Mouse (Mus musculus): ENCODE measurements around the gene Kcnj10. TPM values are rescaled to one million over a fixed set of nuclear protein-coding genes. Genes with fewer than 3 reads are reported as not detected.

Gene Kcnj10
- polyA plus RNA-seq, 1 experiment from 2014 or later: 0.57 TPM

DNA sequence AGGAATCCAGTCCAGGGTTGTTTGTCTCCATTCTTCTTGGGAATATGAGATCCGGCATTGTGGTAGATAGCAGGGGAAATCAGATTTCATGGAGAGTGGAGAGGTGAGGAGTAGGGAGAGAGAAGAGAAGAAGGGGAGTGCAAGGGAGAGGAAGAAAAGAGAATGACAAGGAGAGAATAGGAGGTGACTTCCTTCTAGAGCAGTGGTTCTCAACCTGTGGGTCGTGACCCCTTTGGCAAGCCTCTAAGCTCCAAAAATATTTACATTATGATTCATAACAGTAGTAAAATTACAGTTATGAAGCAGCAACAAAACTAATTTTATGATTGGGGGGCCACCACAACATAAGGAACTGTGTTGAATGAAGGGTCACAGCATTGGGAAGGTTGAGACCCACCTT is 8.1 kb upstream of the Kcnj10 start:
- ATAC-seq (ENCODE audit: low FRiP score, low TSS enrichment): no peak
- 81% methylated on average over 2 of the region's 2 CpGs for WGBS
- H3K27me3 ChIP-seq (ENCODE audit: control insufficient read depth, insufficient read depth, low read length): peaks cover 22% of the 10 kb centered on the region

DNA sequence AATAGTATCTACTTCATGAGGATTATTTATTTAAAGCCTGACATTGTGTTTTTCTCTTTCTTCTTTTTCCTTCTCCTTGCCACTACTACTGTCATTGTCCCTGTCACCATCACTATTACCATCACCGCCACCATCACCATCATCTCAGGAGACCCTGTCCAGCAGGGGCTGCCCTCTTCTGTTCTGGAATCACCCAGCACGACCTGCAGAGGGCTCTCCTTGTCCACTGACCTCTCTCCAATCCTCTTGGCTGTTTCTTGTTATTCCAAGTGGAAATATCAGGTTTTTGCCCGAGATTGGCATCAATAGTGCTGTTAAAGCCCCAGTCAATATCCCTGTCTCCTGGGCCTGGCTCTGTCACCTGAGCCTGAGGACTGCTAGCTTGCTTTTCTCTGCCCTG is 7.5 kb upstream of the Kcnj10 start:
- H3K9ac ChIP-seq (ENCODE audit: low read depth, low read length): no peak overlapping the region
- H3K4me3 ChIP-seq (ENCODE audit: low read length): no peak overlapping the region
- no peak overlapping the region for H3K27ac ChIP-seq (ENCODE audit: low read depth, low read length)
- WGBS: 18% methylated on average over 3 of the region's 3 CpGs
- H3K36me3 ChIP-seq (ENCODE audit: control insufficient read depth, insufficient read depth, low read length): no peaks in the 10 kb centered on the region
- H3K9me3 ChIP-seq (ENCODE audit: control insufficient read depth, low read length): no peaks in the 10 kb centered on the region
- H3K27me3 ChIP-seq (ENCODE audit: control insufficient read depth, insufficient read depth, low read length): peaks cover 18% of the 10 kb centered on the region
- H3K4me1 ChIP-seq (ENCODE audit: control insufficient read depth, insufficient read depth, low read length): no peaks in the 10 kb centered on the region
- peak; percentile 68; the same call in 1 of the 2 replicates for ATAC-seq (ENCODE audit: low FRiP score, low TSS enrichment)
- no peak overlapping the region for H3K4me2 ChIP-seq (replicated peaks; ENCODE audit: low read depth, low read length)

More for the DNA sequence above, 8.1 kb upstream of the Kcnj10 start:
- H3K9me3 ChIP-seq (ENCODE audit: control insufficient read depth, low read length): no peaks in the 10 kb centered on the region
- no peaks in the 10 kb centered on the region for H3K4me1 ChIP-seq (ENCODE audit: control insufficient read depth, insufficient read depth, low read length)
- no peak overlapping the region for H3K27ac ChIP-seq (ENCODE audit: low read depth, low read length)
- H3K36me3 ChIP-seq (ENCODE audit: control insufficient read depth, insufficient read depth, low read length): no peaks in the 10 kb centered on the region
- H3K4me2 ChIP-seq (replicated peaks; ENCODE audit: low read depth, low read length): no peak overlapping the region
- H3K4me3 ChIP-seq (ENCODE audit: low read length): no peak overlapping the region
- H3K9ac ChIP-seq (ENCODE audit: low read depth, low read length): no peak overlapping the region

DNA sequence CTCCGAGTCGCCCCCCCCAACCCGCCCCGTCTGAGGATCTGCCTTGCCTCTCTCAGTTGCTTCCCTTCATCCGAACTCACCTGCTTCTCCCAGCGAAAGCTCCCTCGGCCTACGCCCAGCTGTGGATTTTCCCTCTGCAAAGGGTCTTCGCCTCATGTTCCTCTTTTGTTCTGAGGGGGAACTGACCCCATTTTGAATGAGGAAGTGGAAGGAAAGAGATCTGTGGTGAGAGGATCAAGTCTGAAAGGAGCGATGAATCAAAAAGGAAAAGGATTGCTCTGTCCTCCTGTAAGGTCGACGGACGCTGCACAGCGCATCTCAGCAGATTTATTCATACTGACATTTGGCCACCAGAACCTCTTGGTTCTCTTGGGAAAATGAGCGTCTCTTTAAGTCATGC is 5.2 kb upstream of the Kcnj10 start:
- Histone ChIP-seq H3K36me3 (ENCODE audit: control insufficient read depth, insufficient read depth, low read length) (no peaks in the 10 kb centered on the region), H3K4me1 (ENCODE audit: control insufficient read depth, insufficient read depth, low read length) (peaks cover 4% of the 10 kb centered on the region; the same call in 1 of the 2 replicates), H3K9ac (ENCODE audit: low read depth, low read length) (no peak overlapping the region), H3K4me2 (replicated peaks; ENCODE audit: low read depth, low read length) (no peak overlapping the region), H3K9me3 (ENCODE audit: control insufficient read depth, low read length) (no peaks in the 10 kb centered on the region), H3K4me3 (ENCODE audit: low read length) (no peak overlapping the region), H3K27me3 (ENCODE audit: control insufficient read depth, insufficient read depth, low read length) (peaks cover 8% of the 10 kb centered on the region; the same call in 1 of the 2 replicates), H3K27ac (ENCODE audit: low read depth, low read length) (no peak overlapping the region)
- ATAC-seq (ENCODE audit: low FRiP score, low TSS enrichment): no peak
- WGBS: 72% methylated on average over 15 of the region's 15 CpGs

DNA sequence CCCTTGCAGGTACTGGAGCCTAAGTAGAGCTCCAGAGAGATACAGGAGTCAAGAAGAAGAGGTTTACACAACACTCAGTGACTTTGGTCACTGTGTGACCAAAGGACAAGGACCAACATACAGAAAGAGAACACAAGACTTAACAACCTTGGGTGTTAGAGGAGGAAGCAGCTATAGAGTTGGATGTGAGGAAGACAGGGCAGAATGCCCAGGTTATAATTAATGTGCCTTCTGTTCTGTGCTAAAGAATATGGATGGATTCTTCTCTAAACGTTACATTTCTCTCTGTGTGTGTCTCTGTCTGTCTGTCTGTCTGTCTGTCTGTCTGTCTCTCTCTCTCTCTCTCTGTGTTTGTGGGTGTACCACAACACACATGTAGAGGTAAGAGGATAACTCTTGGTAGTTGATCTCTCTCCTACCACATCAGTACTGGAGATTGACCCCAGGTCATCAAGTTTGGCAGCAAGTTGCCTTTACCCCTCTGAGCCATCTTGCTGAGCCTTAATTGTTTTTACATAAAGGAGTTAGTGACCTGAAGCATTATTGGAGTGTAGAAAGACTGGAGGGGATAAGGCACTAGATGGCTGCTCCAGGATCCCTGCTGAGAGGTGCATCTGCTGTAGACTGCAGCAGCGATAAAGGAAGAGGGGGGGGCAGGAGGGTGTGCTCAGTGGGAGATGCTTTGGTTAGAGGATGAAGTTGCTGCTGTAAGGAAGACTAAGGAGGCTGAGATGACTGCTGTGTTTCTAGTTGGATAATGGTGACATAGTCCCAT is 3.4 kb upstream of the Kcnj10 start:
- 44% methylated on average over 2 of the region's 2 CpGs for WGBS
- no peak for ATAC-seq (ENCODE audit: low FRiP score, low TSS enrichment)
- no peaks in the 10 kb centered on the region for H3K9me3 ChIP-seq (ENCODE audit: control insufficient read depth, low read length)
- H3K27me3 ChIP-seq (ENCODE audit: control insufficient read depth, insufficient read depth, low read length): peaks cover 15% of the 10 kb centered on the region; the same call in 1 of the 2 replicates
- H3K36me3 ChIP-seq (ENCODE audit: control insufficient read depth, insufficient read depth, low read length): no peaks in the 10 kb centered on the region
- peaks cover 4% of the 10 kb centered on the region; the same call in 1 of the 2 replicates for H3K4me1 ChIP-seq (ENCODE audit: control insufficient read depth, insufficient read depth, low read length)
- no peak overlapping the region for H3K4me2 ChIP-seq (replicated peaks; ENCODE audit: low read depth, low read length)
- H3K9ac ChIP-seq (ENCODE audit: low read depth, low read length): no peak overlapping the region
- H3K4me3 ChIP-seq (ENCODE audit: low read length): no peak overlapping the region
- H3K27ac ChIP-seq (ENCODE audit: low read depth, low read length): no peak overlapping the region

DNA sequence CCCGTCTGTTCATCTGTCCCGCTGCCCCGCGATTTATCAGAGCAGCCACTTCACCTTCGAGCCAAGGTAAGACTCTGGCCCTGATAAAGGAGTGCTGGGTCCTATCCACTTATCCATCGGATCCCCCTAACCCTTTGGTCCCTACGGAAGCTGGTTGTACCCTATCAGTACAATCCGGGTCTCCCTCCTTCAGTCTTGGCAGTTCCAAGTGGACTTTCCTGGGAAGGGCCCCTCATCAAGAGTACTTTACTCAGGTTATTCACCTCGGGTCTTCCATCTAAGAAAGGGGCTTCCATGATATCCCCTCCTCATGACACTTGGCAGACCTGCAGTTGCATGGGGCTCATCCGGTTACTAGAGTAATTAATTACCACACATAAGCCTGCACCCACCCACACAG is 376 bp downstream of the Kcnj10 start:
- peaks cover 15% of the 10 kb centered on the region; the same call in 1 of the 2 replicates for H3K27me3 ChIP-seq (ENCODE audit: control insufficient read depth, insufficient read depth, low read length)
- WGBS: 23% methylated on average over 10 of the region's 10 CpGs

DNA sequence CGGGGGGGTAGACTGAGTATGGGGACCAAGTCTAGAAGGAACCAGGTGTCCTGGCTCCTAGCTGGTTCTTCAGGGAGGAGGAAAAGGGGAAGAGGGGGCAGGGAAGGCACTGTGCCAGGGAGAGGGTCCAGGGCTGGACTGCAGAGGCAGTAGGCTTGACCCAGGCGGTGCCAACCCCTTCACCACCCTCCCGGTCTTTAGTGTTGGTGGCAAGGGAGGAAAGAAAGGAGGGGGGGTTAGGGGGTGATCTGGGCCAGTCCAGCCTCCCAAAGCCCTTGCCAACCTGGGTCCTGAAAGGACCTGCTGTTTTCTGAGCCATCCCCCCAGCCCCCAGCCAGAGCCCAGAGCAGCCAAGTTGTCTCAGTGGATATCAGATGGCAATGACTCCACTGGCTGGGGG is 1.7 kb downstream of the Kcnj10 start:
- Histone ChIP-seq H3K27me3 (ENCODE audit: control insufficient read depth, insufficient read depth, low read length) (peaks cover 14% of the 10 kb centered on the region; the same call in 1 of the 2 replicates), H3K4me2 (replicated peaks; ENCODE audit: low read depth, low read length) (no peak overlapping the region), H3K9ac (ENCODE audit: low read depth, low read length) (no peak overlapping the region), H3K9me3 (ENCODE audit: control insufficient read depth, low read length) (no peaks in the 10 kb centered on the region), H3K4me3 (ENCODE audit: low read length) (no peak overlapping the region), H3K27ac (ENCODE audit: low read depth, low read length) (no peak overlapping the region), H3K36me3 (ENCODE audit: control insufficient read depth, insufficient read depth, low read length) (no peaks in the 10 kb centered on the region), H3K4me1 (ENCODE audit: control insufficient read depth, insufficient read depth, low read length) (peaks cover 4% of the 10 kb centered on the region; the same call in 1 of the 2 replicates)
- 95% methylated on average over 3 of the region's 3 CpGs for WGBS
- ATAC-seq (ENCODE audit: low FRiP score, low TSS enrichment): no peak

More for the DNA sequence above, 376 bp downstream of the Kcnj10 start:
- Histone ChIP-seq H3K9ac (ENCODE audit: low read depth, low read length) (peak overlapping the region; percentile 31; the same call in 1 of the 2 replicates), H3K9me3 (ENCODE audit: control insufficient read depth, low read length) (no peaks in the 10 kb centered on the region), H3K4me2 (replicated peaks; ENCODE audit: low read depth, low read length) (peak overlapping the region; percentile 62), H3K27ac (ENCODE audit: low read depth, low read length) (no peak overlapping the region), H3K4me3 (ENCODE audit: low read length) (peak overlapping the region; percentile 45), H3K36me3 (ENCODE audit: control insufficient read depth, insufficient read depth, low read length) (no peaks in the 10 kb centered on the region), H3K4me1 (ENCODE audit: control insufficient read depth, insufficient read depth, low read length) (peaks cover 4% of the 10 kb centered on the region; the same call in 1 of the 2 replicates)
- ATAC-seq (ENCODE audit: low FRiP score, low TSS enrichment): no peak

DNA sequence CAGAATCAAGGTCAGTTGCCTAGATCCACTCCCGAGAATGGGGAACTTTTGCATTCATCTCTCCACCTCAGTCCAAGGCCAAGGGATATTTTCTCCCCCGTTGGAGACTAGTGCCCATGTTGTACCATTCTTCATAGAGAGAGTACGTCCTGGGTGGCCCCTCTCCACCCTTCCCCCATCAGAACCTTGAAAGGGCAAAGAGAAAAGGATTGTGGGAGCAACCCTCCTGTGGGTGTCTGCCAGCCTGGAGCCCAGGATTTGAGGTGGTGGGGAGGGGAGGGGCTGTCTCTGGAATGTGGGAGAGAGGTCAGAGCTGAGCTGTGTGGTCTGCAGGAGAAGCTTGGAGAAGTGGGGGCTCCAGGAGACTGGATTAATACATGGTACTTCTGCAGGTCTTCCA is 2.9 kb downstream of the Kcnj10 start:
- Histone ChIP-seq H3K36me3 (ENCODE audit: control insufficient read depth, insufficient read depth, low read length) (no peaks in the 10 kb centered on the region), H3K27ac (ENCODE audit: low read depth, low read length) (no peak overlapping the region), H3K4me3 (ENCODE audit: low read length) (no peak overlapping the region), H3K4me2 (replicated peaks; ENCODE audit: low read depth, low read length) (no peak overlapping the region), H3K27me3 (ENCODE audit: control insufficient read depth, insufficient read depth, low read length) (peaks cover 12% of the 10 kb centered on the region; the same call in 1 of the 2 replicates), H3K9me3 (ENCODE audit: control insufficient read depth, low read length) (no peaks in the 10 kb centered on the region), H3K4me1 (ENCODE audit: control insufficient read depth, insufficient read depth, low read length) (peaks cover 4% of the 10 kb centered on the region; the same call in 1 of the 2 replicates), H3K9ac (ENCODE audit: low read depth, low read length) (no peak overlapping the region)
- ATAC-seq (ENCODE audit: low FRiP score, low TSS enrichment): no peak
- 60% methylated on average over 3 of the region's 3 CpGs for WGBS

DNA sequence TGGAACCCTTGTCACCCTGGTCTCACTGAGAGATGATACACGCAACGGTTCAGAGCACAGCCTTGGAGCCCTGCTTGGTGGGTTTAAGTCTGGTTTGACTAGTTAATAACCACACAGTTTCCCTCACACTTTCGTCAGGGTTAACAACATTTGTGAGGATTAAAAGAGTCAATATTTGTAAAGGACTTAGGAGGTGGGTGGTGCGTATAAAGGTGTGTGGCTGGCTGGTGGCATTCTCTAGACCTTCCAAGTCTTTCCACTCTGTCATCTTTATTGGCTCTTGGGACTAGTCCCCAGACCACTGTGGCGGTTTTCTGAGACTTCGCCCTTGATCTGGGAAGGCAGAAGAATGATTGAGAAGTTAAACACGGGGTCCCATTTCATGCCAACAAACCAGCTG is 3.8 kb downstream of the Kcnj10 start:
- no peak for ATAC-seq (ENCODE audit: low FRiP score, low TSS enrichment)
- Histone ChIP-seq H3K27ac (ENCODE audit: low read depth, low read length) (no peak overlapping the region), H3K36me3 (ENCODE audit: control insufficient read depth, insufficient read depth, low read length) (no peaks in the 10 kb centered on the region), H3K4me1 (ENCODE audit: control insufficient read depth, insufficient read depth, low read length) (peaks cover 9% of the 10 kb centered on the region; the same call in 1 of the 2 replicates), H3K9me3 (ENCODE audit: control insufficient read depth, low read length) (no peaks in the 10 kb centered on the region), H3K4me3 (ENCODE audit: low read length) (no peak overlapping the region), H3K4me2 (replicated peaks; ENCODE audit: low read depth, low read length) (no peak overlapping the region), H3K9ac (ENCODE audit: low read depth, low read length) (no peak overlapping the region), H3K27me3 (ENCODE audit: control insufficient read depth, insufficient read depth, low read length) (peaks cover 7% of the 10 kb centered on the region; the same call in 1 of the 2 replicates)
- WGBS: 90% methylated on average over 7 of the region's 7 CpGs

DNA sequence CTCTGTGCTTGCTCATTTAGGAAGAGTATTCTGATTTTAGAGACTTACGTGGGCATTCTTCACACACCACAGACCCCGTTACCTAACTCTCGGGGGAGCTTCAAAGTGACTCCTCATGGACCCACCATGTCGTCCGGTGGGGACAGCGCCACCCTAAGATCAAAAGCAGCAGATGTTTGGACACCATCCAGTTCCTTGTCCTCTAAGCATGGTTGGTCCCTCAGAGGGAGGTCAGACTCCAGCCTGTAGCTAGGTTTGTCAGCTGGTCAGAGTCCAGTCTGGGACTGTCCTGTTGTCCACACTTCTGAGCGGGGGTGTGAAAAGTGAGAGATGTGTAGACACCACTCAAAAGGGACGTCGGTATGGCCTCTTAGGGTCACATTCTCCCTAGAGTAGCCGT is 5.7 kb downstream of the Kcnj10 start:
- H3K27ac ChIP-seq (ENCODE audit: low read depth, low read length): no peak overlapping the region
- H3K9ac ChIP-seq (ENCODE audit: low read depth, low read length): no peak overlapping the region
- ATAC-seq (ENCODE audit: low FRiP score, low TSS enrichment): no peak
- no peak overlapping the region for H3K4me3 ChIP-seq (ENCODE audit: low read length)
- H3K27me3 ChIP-seq (ENCODE audit: control insufficient read depth, insufficient read depth, low read length): no peaks in the 10 kb centered on the region; the same call in 1 of the 2 replicates
- no peaks in the 10 kb centered on the region for H3K36me3 ChIP-seq (ENCODE audit: control insufficient read depth, insufficient read depth, low read length)
- H3K4me1 ChIP-seq (ENCODE audit: control insufficient read depth, insufficient read depth, low read length): peaks cover 13% of the 10 kb centered on the region; the same call in 1 of the 2 replicates
- no peak overlapping the region for H3K4me2 ChIP-seq (replicated peaks; ENCODE audit: low read depth, low read length)
- no peaks in the 10 kb centered on the region for H3K9me3 ChIP-seq (ENCODE audit: control insufficient read depth, low read length)
- whole genome bisulfite sequencing: 81% methylated on average over 10 of the region's 10 CpGs

Data from kidney, embryonic 14.5 days (tissue).